Mouse (Mus musculus): ENCODE data around the gene Msx2.

GRCm38 (mm10) chr13:53462649-53462970 is 10.3 kb downstream of the Msx2 start:
- no peak for TF ChIP-seq EP300 (IDR thresholded peaks at IDR 0.05; ENCODE audit: low read depth)
- no peak for TF ChIP-seq CTCF (IDR thresholded peaks at IDR 0.05; ENCODE audit: low read depth)
